Mouse (Mus musculus) E14TG2a.4 (cell line): ENCODE results near the gene Cd40.

Experiments used
- H3K27me3 ChIP-seq: 2 replicates; pipeline ENCODE4 v1.6.1; 2014; ENCODE audit warnings: low read length, control low read depth; ENCODE audit not compliant: insufficient read depth
- H3K36me3 ChIP-seq: 2 replicates; pipeline ENCODE4 v1.6.1; 2014; ENCODE audit warnings: low read length, control low read depth; ENCODE audit not compliant: insufficient read depth
- H3K4me1 ChIP-seq: replicated peaks from 2 replicates; pipeline ENCODE4 v1.6.1; 2014; ENCODE audit warnings: low read depth, low read length, control low read depth
- H3K4me3 ChIP-seq: replicated peaks from 2 replicates; pipeline ENCODE4 v1.5.1; 2014; ENCODE audit warnings: mild to moderate bottlenecking, low read length
- H3K9me3 ChIP-seq: 2 replicates; pipeline ENCODE4 v1.6.1; 2014; ENCODE audit warnings: low read length, control low read depth
- CTCF ChIP-seq: conservative IDR thresholded peaks from 2 replicates; pipeline ENCODE4 v1.5.1; 2014; ENCODE audit warnings: low read length
- NANOG ChIP-seq: IDR thresholded peaks from 2 replicates; pipeline ENCODE4 v1.6.1; 2014; ENCODE audit warnings: borderline replicate concordance, low read length, mixed read lengths
- POU5F1 ChIP-seq: IDR thresholded peaks from 2 replicates; pipeline ENCODE4 v1.6.1; 2014; ENCODE audit warnings: low read length, borderline replicate concordance

Gene Cd40

GRCm38 (mm10) chr2:165043729-165044128 lies 11.7 kb upstream of the Cd40 start:
- Histone ChIP-seq H3K27me3 (peaks cover 18% of the 10 kb centered on the region), H3K9me3 (no peaks in the 10 kb centered on the region), H3K4me3 (no peak overlapping the region), H3K36me3 (no peaks in the 10 kb centered on the region), H3K4me1 (peaks cover 15% of the 10 kb centered on the region)
- TF ChIP-seq CTCF (no peak), POU5F1 (no peak), NANOG (no peak)

GRCm38 (mm10) chr2:165049044-165049443 lies 6.4 kb upstream of the Cd40 start:
- H3K4me1 ChIP-seq, result peaks cover 15% of the 10 kb centered on the region
- peaks cover 7% of the 10 kb centered on the region for H3K9me3 ChIP-seq
- H3K4me3 ChIP-seq, result no peak overlapping the region
- H3K27me3 ChIP-seq, result no peaks in the 10 kb centered on the region
- no peak for TF ChIP-seq CTCF
- TF ChIP-seq NANOG, result no peak
- no peak for TF ChIP-seq POU5F1
- no peaks in the 10 kb centered on the region for H3K36me3 ChIP-seq

GRCm38 (mm10) chr2:165050826-165051548 lies 4.4 kb upstream of the Cd40 start:
- Histone ChIP-seq H3K36me3 (no peaks in the 10 kb centered on the region), H3K27me3 (peaks cover 2% of the 10 kb centered on the region), H3K4me3 (0 out of 2 replicates have a peak overlapping the region, but pooled peaks have one; percentile 13), H3K4me1 (peaks cover 30% of the 10 kb centered on the region), H3K9me3 (peaks cover 8% of the 10 kb centered on the region)
- TF ChIP-seq NANOG, result no peak
- TF ChIP-seq POU5F1, result no peak
- no peak for TF ChIP-seq CTCF

GRCm38 (mm10) chr2:165051566-165051965 lies 3.9 kb upstream of the Cd40 start:
- Histone ChIP-seq H3K27me3 (peaks cover 8% of the 10 kb centered on the region), H3K4me3 (no peak overlapping the region), H3K36me3 (no peaks in the 10 kb centered on the region), H3K4me1 (peaks cover 36% of the 10 kb centered on the region), H3K9me3 (peaks cover 8% of the 10 kb centered on the region)
- TF ChIP-seq CTCF, result no peak

- Histone ChIP-seq H3K9me3 (peaks cover 8% of the 10 kb centered on the region), H3K27me3 (peaks cover 21% of the 10 kb centered on the region), H3K36me3 (no peaks in the 10 kb centered on the region), H3K4me1 (peaks cover 27% of the 10 kb centered on the region), H3K4me3 (peak overlapping the region; percentile 70)
- no peak for TF ChIP-seq CTCF
- TF ChIP-seq NANOG, result no peak
- no peak for TF ChIP-seq POU5F1
These were observed 478 bp downstream of the Cd40 start for GRCm38 (mm10) chr2:165055905-165056304.

- H3K27me3 ChIP-seq, result peaks cover 23% of the 10 kb centered on the region
- peaks cover 25% of the 10 kb centered on the region for H3K4me1 ChIP-seq
- no peaks in the 10 kb centered on the region for H3K36me3 ChIP-seq
- H3K9me3 ChIP-seq, result peaks cover 8% of the 10 kb centered on the region
- no peak for TF ChIP-seq CTCF
- no peak for TF ChIP-seq NANOG
- TF ChIP-seq POU5F1, result no peak
- H3K4me3 ChIP-seq, result peak overlapping the region; percentile 70; the same call in 1 of the 2 replicates
These were observed 1.1 kb downstream of the Cd40 start for GRCm38 (mm10) chr2:165056377-165057085.

GRCm38 (mm10) chr2:165059961-165060360 lies 4.5 kb downstream of the Cd40 start:
- Histone ChIP-seq H3K4me1 (peaks cover 35% of the 10 kb centered on the region), H3K27me3 (peaks cover 41% of the 10 kb centered on the region), H3K36me3 (no peaks in the 10 kb centered on the region), H3K9me3 (no peaks in the 10 kb centered on the region), H3K4me3 (no peak overlapping the region)
- TF ChIP-seq POU5F1, result no peak
- no peak for TF ChIP-seq CTCF
- no peak for TF ChIP-seq NANOG

- Histone ChIP-seq H3K4me1 (peaks cover 33% of the 10 kb centered on the region), H3K9me3 (no peaks in the 10 kb centered on the region), H3K4me3 (no peak overlapping the region), H3K36me3 (no peaks in the 10 kb centered on the region), H3K27me3 (peaks cover 39% of the 10 kb centered on the region)
- TF ChIP-seq CTCF (no peak), NANOG (no peak), POU5F1 (no peak)
These were observed 6.4 kb downstream of the Cd40 start for GRCm38 (mm10) chr2:165061638-165062433.

GRCm38 (mm10) chr2:165064489-165064888 lies 9.1 kb downstream of the Cd40 start:
- Histone ChIP-seq H3K4me1 (peaks cover 40% of the 10 kb centered on the region), H3K36me3 (no peaks in the 10 kb centered on the region), H3K4me3 (no peak overlapping the region), H3K27me3 (peaks cover 29% of the 10 kb centered on the region), H3K9me3 (no peaks in the 10 kb centered on the region)
- no peak for TF ChIP-seq NANOG
- no peak for TF ChIP-seq POU5F1
- TF ChIP-seq CTCF, result no peak
